Mouse (Mus musculus): ENCODE measurements around the gene Ubr1. TPM values are rescaled to one million over a fixed set of nuclear protein-coding genes. Genes with fewer than 3 reads are reported as not detected.

Ubr1 gene
- polyA plus RNA-seq, 1 experiment from 2014 or later = 5.4 TPM

- H3K79me2 ChIP-seq (ENCODE audit: inconsistent target) = no peaks in the 10 kb centered on the region
- no peak overlapping the region for H3K4me3 ChIP-seq (ENCODE audit: inconsistent target)
- H3K27ac ChIP-seq = no peak overlapping the region
- WGBS (ENCODE audit: missing documents) = 92% methylated on average over 1 of the region's 1 CpGs
- H3K36me3 ChIP-seq (ENCODE audit: inconsistent target) = peaks cover 24% of the 10 kb centered on the region
These were observed 109.8 kb downstream of the Ubr1 start for GRCm38 (mm10) chr2:120860699-120861098.

GRCm38 (mm10) chr2:120858131-120858530, 112.4 kb downstream of the Ubr1 start:
- Histone ChIP-seq H3K79me2 (ENCODE audit: inconsistent target) (no peaks in the 10 kb centered on the region), H3K4me3 (ENCODE audit: inconsistent target) (no peak overlapping the region), H3K27ac (no peak overlapping the region), H3K36me3 (ENCODE audit: inconsistent target) (0 out of 2 replicates have a peak, but pooled peaks cover 10% of the 10 kb centered on the region)
- 92% methylated on average over 3 of the region's 3 CpGs for WGBS (ENCODE audit: missing documents)

DNA sequence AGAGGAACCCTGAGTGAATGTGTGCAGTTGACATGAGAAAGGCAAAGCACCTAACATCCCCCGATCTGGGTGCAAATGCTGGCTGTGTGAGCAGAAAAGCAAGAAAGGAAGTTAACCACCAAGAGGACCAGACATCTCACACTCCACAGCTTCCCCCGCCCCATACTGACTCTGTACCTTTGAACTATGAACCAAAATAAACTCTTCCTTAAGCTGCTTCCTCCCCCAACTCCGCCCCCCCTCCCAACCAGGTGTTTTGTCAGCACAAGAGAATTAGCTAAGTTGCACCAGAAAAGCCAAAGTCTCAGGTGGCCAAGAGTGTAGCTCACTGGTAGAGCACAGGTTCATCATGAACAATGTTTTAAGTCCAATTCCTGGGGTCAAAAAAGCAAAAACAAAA, 117.4 kb downstream of the Ubr1 start:
- WGBS (ENCODE audit: missing documents) = 86% methylated on average over 3 of the region's 3 CpGs
- Histone ChIP-seq H3K4me3 (ENCODE audit: inconsistent target) (no peak overlapping the region), H3K27ac (no peak overlapping the region), H3K79me2 (ENCODE audit: inconsistent target) (no peaks in the 10 kb centered on the region; the same call in 1 of the 2 replicates), H3K36me3 (ENCODE audit: inconsistent target) (no peaks in the 10 kb centered on the region)

DNA sequence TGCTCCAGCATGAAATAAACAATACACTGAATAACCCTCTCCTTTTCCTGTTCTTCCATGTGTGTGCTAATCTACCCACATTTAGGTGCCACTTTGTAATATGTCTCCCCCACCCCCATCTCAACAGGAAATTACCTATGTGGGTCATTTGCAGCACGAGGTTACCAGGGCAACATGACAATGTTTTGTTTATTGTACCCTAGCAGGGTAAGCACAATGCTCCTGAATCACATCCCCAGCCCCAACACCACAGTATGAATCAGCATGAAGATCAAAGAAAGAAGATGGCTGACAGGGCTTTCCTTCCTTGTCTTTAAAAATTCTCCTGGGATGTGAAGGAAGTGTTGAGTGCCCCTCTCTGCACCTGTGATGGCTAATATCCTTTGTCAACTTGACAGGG, 117.9 kb downstream of the Ubr1 start:
- peaks cover 4% of the 10 kb centered on the region; the same call in 1 of the 2 replicates for H3K79me2 ChIP-seq (ENCODE audit: inconsistent target)
- H3K36me3 ChIP-seq (ENCODE audit: inconsistent target) = no peaks in the 10 kb centered on the region
- 21% methylated on average over 1 of the region's 1 CpGs for WGBS (ENCODE audit: missing documents)
- H3K4me3 ChIP-seq (ENCODE audit: inconsistent target) = no peak overlapping the region
- H3K27ac ChIP-seq = no peak overlapping the region

GRCm38 (mm10) chr2:120850424-120851082, 120.0 kb downstream of the Ubr1 start, which contains the start of gene Ttbk2:
Ttbk2 (minus strand) TSS chr2:120850604.
- H3K4me3 ChIP-seq (ENCODE audit: inconsistent target) = peak within 1 kb of the TSS; percentile 58
- 3% methylated on average over 39 of the region's 39 CpGs for WGBS (ENCODE audit: missing documents)
- H3K79me2 ChIP-seq (ENCODE audit: inconsistent target) = peaks cover 4% of the 10 kb centered on the region; the same call in 1 of the 2 replicates
- H3K27ac ChIP-seq = no peak within 1 kb of the TSS
- no peaks in the 10 kb centered on the region for H3K36me3 ChIP-seq (ENCODE audit: inconsistent target)

DNA sequence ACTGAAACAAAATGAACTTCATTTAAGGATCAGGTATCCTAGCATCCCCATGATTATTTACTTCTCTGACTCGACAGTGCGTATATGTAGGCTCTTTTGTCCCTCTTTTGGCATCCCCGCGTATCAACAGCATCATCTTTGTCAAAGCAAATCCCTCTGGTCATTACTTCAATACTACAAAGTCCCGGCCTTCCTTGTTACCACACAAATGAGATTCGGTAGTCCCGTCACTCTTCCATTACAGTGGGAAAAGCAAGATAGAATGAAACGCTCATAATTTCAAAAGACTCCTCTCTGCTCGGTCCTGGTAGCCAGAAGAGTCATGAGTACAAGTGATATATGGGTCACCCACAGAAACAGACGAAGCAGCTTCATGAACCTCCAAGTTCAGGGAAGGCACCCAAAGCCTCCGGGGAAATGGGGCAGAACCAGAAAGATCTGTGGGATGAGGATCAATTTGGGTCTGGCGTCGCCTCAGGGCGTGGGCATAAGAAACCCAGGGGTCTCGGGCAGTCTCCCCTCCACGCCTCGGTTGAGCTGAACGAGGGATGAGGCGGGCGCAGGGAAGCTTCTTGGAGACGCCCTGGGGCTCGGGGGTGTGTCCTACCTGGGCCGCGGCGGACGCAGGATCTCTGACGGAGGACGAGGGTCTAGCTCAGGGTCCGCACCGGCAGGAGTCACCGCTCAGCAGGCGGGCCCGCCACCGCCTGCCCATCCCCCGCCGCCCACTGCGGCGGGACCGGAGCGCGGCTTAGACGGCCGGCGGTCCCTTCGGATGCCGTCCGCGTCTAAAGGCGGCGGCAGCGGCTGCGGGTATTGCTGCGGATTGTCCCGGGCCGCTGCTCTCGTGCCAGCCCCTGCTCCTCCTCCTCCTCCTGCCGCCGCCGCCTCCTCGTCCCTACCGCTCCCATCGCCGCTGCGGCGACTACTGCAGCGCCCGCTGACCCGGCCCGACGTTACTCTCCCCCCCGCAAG, 120.8 kb downstream of the Ubr1 start, which contains the start of gene Cdan1:
Gene Cdan1 (minus strand): TSS at position 680 of the 975 bp plus-strand sequence.
- WGBS (ENCODE audit: missing documents) = 4% methylated on average over 54 of the region's 71 CpGs
- H3K4me3 ChIP-seq (ENCODE audit: inconsistent target) = peak within 1 kb of the TSS; percentile 58
- H3K79me2 ChIP-seq (ENCODE audit: inconsistent target) = peaks cover 4% of the 10 kb centered on the region; the same call in 1 of the 2 replicates
- H3K27ac ChIP-seq = no peak within 1 kb of the TSS
- H3K36me3 ChIP-seq (ENCODE audit: inconsistent target) = no peaks in the 10 kb centered on the region

DNA sequence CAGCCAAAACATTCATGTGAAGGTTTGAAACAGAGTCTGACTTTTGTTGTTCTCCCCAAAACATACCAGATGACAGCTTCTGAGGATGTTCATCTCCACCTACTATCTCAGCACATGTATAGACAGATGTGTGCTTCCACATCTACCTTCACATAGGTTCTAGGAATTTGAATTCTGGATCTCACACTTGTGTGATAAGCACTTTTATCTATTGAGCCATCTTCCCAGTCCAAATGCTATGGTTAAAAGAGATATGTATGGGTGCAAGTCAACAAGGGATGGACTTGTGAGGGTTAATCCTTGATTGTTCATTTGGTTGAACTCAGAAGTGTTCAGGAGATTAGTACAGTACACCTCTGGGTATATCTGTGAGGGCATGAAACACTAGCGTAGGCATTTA, 125.2 kb downstream of the Ubr1 start:
- no peak overlapping the region for H3K4me3 ChIP-seq (ENCODE audit: inconsistent target)
- H3K36me3 ChIP-seq (ENCODE audit: inconsistent target) = no peaks in the 10 kb centered on the region
- no peak overlapping the region for H3K27ac ChIP-seq
- peaks cover 4% of the 10 kb centered on the region; the same call in 1 of the 2 replicates for H3K79me2 ChIP-seq (ENCODE audit: inconsistent target)
- 95% methylated on average over 1 of the region's 1 CpGs for WGBS (ENCODE audit: missing documents)

DNA sequence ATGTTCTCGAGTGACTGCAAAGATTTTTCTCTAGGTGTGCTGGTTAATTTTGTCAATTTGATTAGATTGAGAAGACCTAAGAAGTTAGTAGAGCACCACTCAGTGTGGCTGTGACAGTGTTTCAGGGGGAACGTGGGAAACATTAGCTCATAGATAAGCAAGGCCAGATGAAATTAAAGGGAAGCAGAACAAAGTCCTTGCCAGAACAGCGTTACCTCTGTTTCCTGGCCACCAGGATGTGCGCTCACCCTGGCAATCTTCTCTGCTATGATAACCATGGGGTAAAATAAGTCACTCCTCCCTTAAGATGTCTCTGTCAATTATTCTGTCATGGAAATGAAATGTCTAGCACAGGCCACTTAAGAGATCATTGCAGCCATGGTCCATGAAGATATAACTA, 126.5 kb downstream of the Ubr1 start:
- Histone ChIP-seq H3K27ac (no peak overlapping the region), H3K4me3 (ENCODE audit: inconsistent target) (no peak overlapping the region), H3K79me2 (ENCODE audit: inconsistent target) (peaks cover 4% of the 10 kb centered on the region; the same call in 1 of the 2 replicates), H3K36me3 (ENCODE audit: inconsistent target) (no peaks in the 10 kb centered on the region)
- 54% methylated on average over 4 of the region's 4 CpGs for WGBS (ENCODE audit: missing documents)

DNA sequence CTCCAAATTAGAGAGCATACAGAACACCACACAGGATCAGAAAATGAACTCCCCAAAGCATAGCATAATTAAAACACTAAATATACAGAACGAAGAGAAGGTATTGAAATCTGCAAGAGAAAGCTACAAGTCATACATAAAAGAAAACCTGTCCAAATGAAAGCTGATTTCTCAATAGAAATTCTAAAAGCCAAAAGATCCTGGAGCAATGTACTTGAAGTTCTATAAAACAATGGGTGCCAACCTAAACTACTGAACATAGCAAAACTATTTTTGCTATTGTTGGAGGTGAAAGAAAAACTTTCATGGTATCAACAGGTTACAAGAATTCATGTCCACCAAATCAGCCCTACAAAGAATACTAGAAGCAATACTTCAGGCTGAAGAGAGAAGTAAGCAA, 129.3 kb downstream of the Ubr1 start:
- Histone ChIP-seq H3K4me3 (ENCODE audit: inconsistent target) (no peak overlapping the region), H3K27ac (no peak overlapping the region), H3K79me2 (ENCODE audit: inconsistent target) (no peaks in the 10 kb centered on the region; the same call in 1 of the 2 replicates), H3K36me3 (ENCODE audit: inconsistent target) (no peaks in the 10 kb centered on the region)
- WGBS (ENCODE audit: missing documents) = 91% methylated on average over 1 of the region's 1 CpGs

- H3K79me2 ChIP-seq (ENCODE audit: inconsistent target) = no peaks in the 10 kb centered on the region; the same call in 1 of the 2 replicates
- no peaks in the 10 kb centered on the region for H3K36me3 ChIP-seq (ENCODE audit: inconsistent target)
- no peak overlapping the region for H3K4me3 ChIP-seq (ENCODE audit: inconsistent target)
- WGBS (ENCODE audit: missing documents) = 69% methylated on average over 4 of the region's 4 CpGs
- H3K27ac ChIP-seq = no peak overlapping the region
These were observed 135.3 kb downstream of the Ubr1 start for GRCm38 (mm10) chr2:120835167-120835566.

GRCm38 (mm10) chr2:120826936-120827638, 143.4 kb downstream of the Ubr1 start:
- 78% methylated on average over 1 of the region's 1 CpGs for WGBS (ENCODE audit: missing documents)
- Histone ChIP-seq H3K27ac (no peak overlapping the region), H3K36me3 (ENCODE audit: inconsistent target) (no peaks in the 10 kb centered on the region), H3K79me2 (ENCODE audit: inconsistent target) (no peaks in the 10 kb centered on the region), H3K4me3 (ENCODE audit: inconsistent target) (no peak overlapping the region)

Data from macrophage (primary cell).